Mouse (Mus musculus): ENCODE measurements at regions not wholly inside any gene's neighbourhood (a gene's known extent, or its start where the extent isn't known, plus 50 kb on each side); places are given as distances from the start of the nearest gene placed in this dataset.

DNA sequence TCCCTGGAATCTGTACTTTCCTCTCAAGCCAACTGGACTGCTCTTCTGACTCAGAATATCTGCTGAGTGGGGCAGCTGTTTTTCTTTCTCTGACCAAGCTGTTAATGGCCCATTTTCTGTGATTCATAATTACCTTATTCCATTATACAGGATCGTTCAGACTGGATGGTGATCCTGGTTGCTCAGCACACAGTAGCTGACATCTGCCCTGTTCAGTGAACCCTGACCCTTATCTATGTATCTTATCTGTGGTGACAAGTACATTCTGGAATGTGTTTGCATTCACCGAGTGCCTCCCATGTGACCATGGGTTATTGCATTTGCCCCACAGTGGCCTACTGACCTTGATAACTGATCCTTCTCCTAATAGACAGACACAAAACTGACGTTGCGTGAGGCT is 148.2 kb downstream of the 4930564D02Rik start:
- no peak for TF ChIP-seq CTCF (IDR thresholded peaks at IDR 0.05; ENCODE audit: low read depth)
- no peak for TF ChIP-seq EP300 (IDR thresholded peaks at IDR 0.05; ENCODE audit: low read depth)

All from heart, postnatal 0 days (tissue).